Mouse (Mus musculus): Measurements from ENCODE around the gene Plpp3. TPM values are rescaled to one million over a fixed set of nuclear protein-coding genes. Genes with fewer than 3 reads are reported as not detected.
A peak's percentile ranks its signal among the peaks of the same experiment; 100 is the strongest.

Plpp3 gene
- total and polyA plus RNA-seq, 2 experiments from 2014 or later: 167 to 180 TPM

GRCm38 (mm10) chr4:105163981-105164411 is 6.8 kb downstream of the Plpp3 start:
- DNase-seq (ENCODE audit: low spot score) (no peak), ATAC-seq (no peak)
- Histone ChIP-seq H3K9ac (replicated peaks; ENCODE audit: low read length) (no peak overlapping the region), H3K4me1 (ENCODE audit: insufficient read depth, low read length) (peaks cover 3% of the 10 kb centered on the region; the same call in 1 of the 2 replicates), H3K4me2 (ENCODE audit: low read depth, low read length) (no peak overlapping the region), H3K27me3 (ENCODE audit: insufficient read depth, low read length) (no peaks in the 10 kb centered on the region), H3K27ac (no peak overlapping the region), H3K4me3 (ENCODE audit: low read length) (no peak overlapping the region), H3K9me3 (ENCODE audit: low read length) (no peaks in the 10 kb centered on the region), H3K36me3 (ENCODE audit: insufficient read depth, low read length) (no peaks in the 10 kb centered on the region)
- WGBS: 77% methylated on average over 4 of the region's 4 CpGs
- TF ChIP-seq CTCF (IDR thresholded peaks at IDR 0.05; ENCODE audit: low read depth): no peak

GRCm38 (mm10) chr4:105164952-105165351 is 7.8 kb downstream of the Plpp3 start:
- Histone ChIP-seq H3K27ac (no peak overlapping the region), H3K4me3 (ENCODE audit: low read length) (no peak overlapping the region), H3K27me3 (ENCODE audit: insufficient read depth, low read length) (no peaks in the 10 kb centered on the region), H3K4me1 (ENCODE audit: insufficient read depth, low read length) (peaks cover 7% of the 10 kb centered on the region; the same call in 1 of the 2 replicates), H3K36me3 (ENCODE audit: insufficient read depth, low read length) (no peaks in the 10 kb centered on the region), H3K9me3 (ENCODE audit: low read length) (no peaks in the 10 kb centered on the region), H3K9ac (replicated peaks; ENCODE audit: low read length) (no peak overlapping the region), H3K4me2 (ENCODE audit: low read depth, low read length) (no peak overlapping the region)
- ATAC-seq (0 out of 2 replicates have a peak, but pooled peaks have one; percentile 40), DNase-seq (ENCODE audit: low spot score) (no peak)
- 87% methylated on average over 6 of the region's 6 CpGs for WGBS
- TF ChIP-seq CTCF (IDR thresholded peaks at IDR 0.05; ENCODE audit: low read depth): peak; percentile 42

- ATAC-seq (no peak), DNase-seq (ENCODE audit: low spot score) (no peak)
- Histone ChIP-seq H3K27me3 (ENCODE audit: insufficient read depth, low read length) (no peaks in the 10 kb centered on the region), H3K4me1 (ENCODE audit: insufficient read depth, low read length) (peaks cover 7% of the 10 kb centered on the region; the same call in 1 of the 2 replicates), H3K9ac (replicated peaks; ENCODE audit: low read length) (0 out of 2 replicates have a peak overlapping the region, but pooled peaks have one; percentile 4), H3K27ac (peak overlapping the region; percentile 74), H3K36me3 (ENCODE audit: insufficient read depth, low read length) (no peaks in the 10 kb centered on the region), H3K9me3 (ENCODE audit: low read length) (no peaks in the 10 kb centered on the region), H3K4me2 (ENCODE audit: low read depth, low read length) (peak overlapping the region; percentile 3; the same call in 1 of the 2 replicates), H3K4me3 (ENCODE audit: low read length) (no peak overlapping the region)
- no peak for TF ChIP-seq CTCF (IDR thresholded peaks at IDR 0.05; ENCODE audit: low read depth)
- 31% methylated on average over 7 of the region's 7 CpGs for WGBS
Observed at GRCm38 (mm10) chr4:105169093-105169571, 12.0 kb downstream of the Plpp3 start.

GRCm38 (mm10) chr4:105169826-105170810 is 13.0 kb downstream of the Plpp3 start:
- Histone ChIP-seq H3K4me3 (ENCODE audit: low read length) (no peak overlapping the region), H3K36me3 (ENCODE audit: insufficient read depth, low read length) (no peaks in the 10 kb centered on the region), H3K9ac (replicated peaks; ENCODE audit: low read length) (no peak overlapping the region), H3K4me2 (ENCODE audit: low read depth, low read length) (peak overlapping the region; percentile 35), H3K27ac (peak overlapping the region; percentile 74), H3K27me3 (ENCODE audit: insufficient read depth, low read length) (no peaks in the 10 kb centered on the region), H3K4me1 (ENCODE audit: insufficient read depth, low read length) (peaks cover 7% of the 10 kb centered on the region; the same call in 1 of the 2 replicates), H3K9me3 (ENCODE audit: low read length) (no peaks in the 10 kb centered on the region)
- DNase-seq (ENCODE audit: low spot score) (no peak), ATAC-seq (no peak)
- no peak for TF ChIP-seq CTCF (IDR thresholded peaks at IDR 0.05; ENCODE audit: low read depth)
- WGBS: 28% methylated on average over 16 of the region's 16 CpGs

GRCm38 (mm10) chr4:105170811-105171401 is 13.8 kb downstream of the Plpp3 start:
- Histone ChIP-seq H3K4me2 (ENCODE audit: low read depth, low read length) (peak overlapping the region; percentile 35), H3K9ac (replicated peaks; ENCODE audit: low read length) (no peak overlapping the region), H3K27ac (peak overlapping the region; percentile 74), H3K36me3 (ENCODE audit: insufficient read depth, low read length) (no peaks in the 10 kb centered on the region), H3K9me3 (ENCODE audit: low read length) (no peaks in the 10 kb centered on the region), H3K4me1 (ENCODE audit: insufficient read depth, low read length) (0 out of 2 replicates have a peak, but pooled peaks cover 4% of the 10 kb centered on the region), H3K27me3 (ENCODE audit: insufficient read depth, low read length) (no peaks in the 10 kb centered on the region), H3K4me3 (ENCODE audit: low read length) (no peak overlapping the region)
- ATAC-seq (peak; percentile 89), DNase-seq (ENCODE audit: low spot score) (peak; percentile 68)
- no peak for TF ChIP-seq CTCF (IDR thresholded peaks at IDR 0.05; ENCODE audit: low read depth)
- 29% methylated on average over 9 of the region's 9 CpGs for WGBS

DNA sequence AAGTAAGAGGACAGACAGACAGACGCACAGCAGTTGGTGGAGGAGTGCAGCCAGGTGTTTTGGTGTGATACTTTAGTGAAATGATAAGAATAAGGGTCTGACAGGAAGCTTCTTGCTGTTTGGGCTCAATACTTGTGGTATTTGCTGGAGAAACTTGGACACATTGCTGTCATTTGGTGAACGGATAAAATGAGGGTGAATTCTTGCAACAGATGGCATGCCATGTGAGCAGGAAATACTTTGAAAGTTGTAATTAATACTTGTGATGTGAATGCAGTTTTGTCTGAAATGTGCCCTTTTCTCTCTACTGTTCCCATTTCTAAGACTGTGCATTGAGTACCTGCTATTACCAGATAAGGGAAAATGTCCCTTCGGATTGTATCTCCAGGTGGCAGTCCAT is 14.3 kb downstream of the Plpp3 start:
- no peaks in the 10 kb centered on the region for H3K9me3 ChIP-seq (ENCODE audit: low read length)
- no peak overlapping the region for H3K4me3 ChIP-seq (ENCODE audit: low read length)
- no peak for DNase-seq (ENCODE audit: low spot score)
- H3K27me3 ChIP-seq (ENCODE audit: insufficient read depth, low read length): no peaks in the 10 kb centered on the region
- WGBS: 51% methylated on average over 3 of the region's 3 CpGs
- no peaks in the 10 kb centered on the region for H3K36me3 ChIP-seq (ENCODE audit: insufficient read depth, low read length)
- peak overlapping the region; percentile 74 for H3K27ac ChIP-seq
- 0 out of 2 replicates have a peak, but pooled peaks cover 4% of the 10 kb centered on the region for H3K4me1 ChIP-seq (ENCODE audit: insufficient read depth, low read length)
- no peak for ATAC-seq
- TF ChIP-seq CTCF (IDR thresholded peaks at IDR 0.05; ENCODE audit: low read depth): no peak
- H3K9ac ChIP-seq (replicated peaks; ENCODE audit: low read length): no peak overlapping the region
- H3K4me2 ChIP-seq (ENCODE audit: low read depth, low read length): peak overlapping the region; percentile 35
